10 mouse cellular contexts compared by ENCODE assay signal in the genomic region with DNA sequence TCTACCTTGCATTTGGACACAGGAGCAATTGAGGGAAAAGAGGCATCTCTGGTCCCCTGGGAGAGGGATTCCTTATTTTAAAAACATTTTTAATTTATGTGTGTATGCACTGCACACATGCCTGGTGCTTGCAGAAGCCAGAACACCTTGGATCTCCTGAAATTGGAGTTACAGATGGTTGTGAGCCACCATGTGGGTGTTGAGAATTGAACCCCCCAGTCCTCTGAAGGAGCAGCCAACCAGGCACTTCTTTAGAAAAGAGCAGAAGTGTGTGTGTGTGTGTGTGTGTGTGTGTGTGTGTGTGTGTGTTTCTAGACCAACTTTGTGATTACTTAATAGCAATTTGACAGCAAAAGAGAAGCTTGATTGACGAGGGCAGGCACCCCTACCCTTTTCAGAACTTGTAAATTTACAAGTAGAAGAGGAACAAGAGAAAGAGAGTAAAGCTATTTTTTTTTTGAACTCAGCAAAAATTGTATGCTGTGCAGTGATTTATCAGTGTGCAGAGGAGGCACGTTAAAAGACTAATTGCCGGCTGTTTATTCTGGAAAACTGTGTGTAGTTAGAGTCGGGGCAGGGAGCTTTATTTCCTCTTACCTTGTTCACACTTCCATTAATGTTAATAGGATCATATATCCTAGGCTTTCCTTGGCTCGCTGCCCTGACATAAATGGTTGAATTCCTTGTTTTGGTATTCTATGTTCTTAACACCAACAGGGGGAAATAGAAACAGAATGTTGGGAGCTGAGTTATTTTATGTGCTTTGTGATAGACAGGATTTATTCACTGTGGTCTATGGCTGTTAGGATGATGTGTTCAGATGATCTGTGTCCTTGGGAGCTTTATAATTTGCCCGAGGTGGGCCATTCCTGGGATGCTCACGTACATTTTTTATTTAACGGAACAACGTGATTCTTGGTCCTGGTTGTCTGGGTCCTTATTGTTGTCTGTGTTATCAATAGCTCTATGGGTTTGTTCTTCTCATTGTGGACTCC. TPM values are rescaled to one million over a fixed set of nuclear protein-coding genes. Genes with fewer than 3 reads are reported as not detected.
DNase-seq lines count a peak whose midpoint lies in the region; ATAC-seq and TF ChIP-seq lines count a peak whose summit lies in the region.
"Had no signal": no experiment of that assay in that cellular context is flagged by ENCODE, and none has a peak within 500 bp of the region (broad histone marks: within the 10 kb centered on the region; RNA-seq: fewer than 3 reads in every experiment).

No protein-coding gene starts in this region.

- H3K4me1 ChIP-seq in hindbrain, embryonic 16.5 days (ENCODE audit: control insufficient read depth, insufficient read depth, low read depth, low read length), result no peaks in the 10 kb centered on the region; the same call in 1 of the 2 replicates
- peaks cover 9% of the 10 kb centered on the region; the same call in 1 of the 2 replicates for H3K4me1 ChIP-seq in hindbrain, embryonic 14.5 days (replicated peaks; ENCODE audit: control insufficient read depth, insufficient read depth, low read length)
- H3K4me1 ChIP-seq in limb, embryonic 12.5 days (replicated peaks), result peaks cover 22% of the 10 kb centered on the region
- H3K4me1 ChIP-seq in limb, embryonic 10.5 days, result peaks cover 15% of the 10 kb centered on the region
- H3K4me1 ChIP-seq in neural tube, embryonic 13.5 days (replicated peaks), result peaks cover 41% of the 10 kb centered on the region
- no peaks in the 10 kb centered on the region for H3K4me1 ChIP-seq in hindbrain, postnatal 0 days (ENCODE audit: insufficient read depth, low read length)
- H3K4me1 ChIP-seq: midbrain, embryonic 12.5 days had no signal

- no peak for TF ChIP-seq CTCF in hindbrain, postnatal 0 days (IDR thresholded peaks at IDR 0.05; ENCODE audit: low read depth)

- no peaks in the 10 kb centered on the region for H3K9me3 ChIP-seq in hindbrain, embryonic 16.5 days (ENCODE audit: control insufficient read depth, low read length)
- H3K9me3 ChIP-seq in hindbrain, embryonic 14.5 days (ENCODE audit: control insufficient read depth, low read length), result no peaks in the 10 kb centered on the region
- no peaks in the 10 kb centered on the region for H3K9me3 ChIP-seq in limb, embryonic 12.5 days
- H3K9me3 ChIP-seq in limb, embryonic 10.5 days (replicated peaks), result no peaks in the 10 kb centered on the region
- H3K9me3 ChIP-seq in neural tube, embryonic 13.5 days, result no peaks in the 10 kb centered on the region
- no peaks in the 10 kb centered on the region for H3K9me3 ChIP-seq in hindbrain, postnatal 0 days (ENCODE audit: low read length)
- H3K9me3 ChIP-seq: midbrain, embryonic 12.5 days had no signal

- no peak overlapping the region for H3K9ac ChIP-seq in hindbrain, embryonic 16.5 days (ENCODE audit: low read depth, low read length)
- H3K9ac ChIP-seq in hindbrain, embryonic 14.5 days, result no peak overlapping the region
- H3K9ac ChIP-seq in limb, embryonic 12.5 days (replicated peaks), result no peak overlapping the region
- H3K9ac ChIP-seq in neural tube, embryonic 13.5 days, result no peak overlapping the region
- no peak overlapping the region for H3K9ac ChIP-seq in hindbrain, postnatal 0 days (replicated peaks; ENCODE audit: low read length)
- H3K9ac ChIP-seq: midbrain, embryonic 12.5 days had no signal

- no peak for DNase-seq in hindbrain, embryonic 14.5 days (ENCODE audit: low spot score)
- DNase-seq in limb, embryonic 10.5 days (ENCODE audit: low spot score), result no peak
- DNase-seq in left cerebral cortex, postnatal 25 days (ENCODE audit: low spot score in 2 of 2), result peak; percentile 47 to 77
- no peak for DNase-seq in hindbrain, postnatal 0 days (ENCODE audit: low spot score)
- DNase-seq: kidney, adult 11 months; thymus, adult 2 months had no signal

- 0 out of 2 replicates have a peak, but pooled peaks have one; percentile 27 for ATAC-seq in hindbrain, embryonic 16.5 days
- no peak for ATAC-seq in hindbrain, embryonic 14.5 days (ENCODE audit: low FRiP score)
- ATAC-seq in limb, embryonic 12.5 days (ENCODE audit: insufficient number of reproducible peaks, insufficient read depth, low FRiP score, low TSS enrichment, low read depth), result 0 out of 2 replicates have a peak, but pooled peaks have one; percentile 47
- ATAC-seq in neural tube, embryonic 13.5 days (ENCODE audit: low read depth), result peak; percentile 52
- no peak for ATAC-seq in hindbrain, postnatal 0 days

- H3K36me3 ChIP-seq in hindbrain, embryonic 16.5 days (ENCODE audit: control insufficient read depth, insufficient read depth, low read length), result no peaks in the 10 kb centered on the region
- no peaks in the 10 kb centered on the region for H3K36me3 ChIP-seq in hindbrain, embryonic 14.5 days (replicated peaks; ENCODE audit: control insufficient read depth, insufficient read depth)
- H3K36me3 ChIP-seq in limb, embryonic 12.5 days, result no peaks in the 10 kb centered on the region
- H3K36me3 ChIP-seq in limb, embryonic 10.5 days, result no peaks in the 10 kb centered on the region
- no peaks in the 10 kb centered on the region for H3K36me3 ChIP-seq in neural tube, embryonic 13.5 days
- H3K36me3 ChIP-seq in hindbrain, postnatal 0 days (ENCODE audit: insufficient read depth, low read length), result no peaks in the 10 kb centered on the region
- H3K36me3 ChIP-seq: midbrain, embryonic 12.5 days had no signal

- H3K27ac ChIP-seq in hindbrain, embryonic 16.5 days (ENCODE audit: low read depth, low read length), result no peak overlapping the region
- no peak overlapping the region for H3K27ac ChIP-seq in hindbrain, embryonic 14.5 days
- no peak overlapping the region for H3K27ac ChIP-seq in limb, embryonic 12.5 days
- no peak overlapping the region for H3K27ac ChIP-seq in limb, embryonic 10.5 days
- H3K27ac ChIP-seq in neural tube, embryonic 13.5 days (replicated peaks), result peak overlapping the region; percentile 59
- no peak overlapping the region for H3K27ac ChIP-seq in hindbrain, postnatal 0 days
- H3K27ac ChIP-seq: midbrain, embryonic 12.5 days had no signal

- H3K27me3 ChIP-seq in hindbrain, embryonic 16.5 days (replicated peaks; ENCODE audit: control insufficient read depth, insufficient read depth, low read length), result no peaks in the 10 kb centered on the region
- H3K27me3 ChIP-seq in hindbrain, embryonic 14.5 days (ENCODE audit: control insufficient read depth, insufficient read depth, low read length), result no peaks in the 10 kb centered on the region
- peaks cover 3% of the 10 kb centered on the region; the same call in 1 of the 2 replicates for H3K27me3 ChIP-seq in limb, embryonic 12.5 days
- H3K27me3 ChIP-seq in limb, embryonic 10.5 days (ENCODE audit: low read depth, poor library complexity, severe bottlenecking), result no peaks in the 10 kb centered on the region
- H3K27me3 ChIP-seq in neural tube, embryonic 13.5 days, result no peaks in the 10 kb centered on the region
- H3K27me3 ChIP-seq in hindbrain, postnatal 0 days (ENCODE audit: insufficient read depth, low read length), result no peaks in the 10 kb centered on the region
- H3K27me3 ChIP-seq: midbrain, embryonic 12.5 days had no signal

- H3K4me2 ChIP-seq in hindbrain, embryonic 16.5 days (ENCODE audit: low read length), result no peak overlapping the region
- no peak overlapping the region for H3K4me2 ChIP-seq in hindbrain, embryonic 14.5 days (replicated peaks)
- H3K4me2 ChIP-seq in limb, embryonic 12.5 days, result no peak overlapping the region
- H3K4me2 ChIP-seq in neural tube, embryonic 13.5 days, result 0 out of 2 replicates have a peak overlapping the region, but pooled peaks have one; percentile 11
- no peak overlapping the region for H3K4me2 ChIP-seq in hindbrain, postnatal 0 days (ENCODE audit: low read depth, low read length)
- H3K4me2 ChIP-seq: midbrain, embryonic 12.5 days had no signal

- 51% methylated on average over 9 of the region's 9 CpGs for WGBS in hindbrain, embryonic 16.5 days
- WGBS in hindbrain, embryonic 14.5 days, result 44% methylated on average over 9 of the region's 9 CpGs
- WGBS in limb, embryonic 12.5 days, result 41% methylated on average over 9 of the region's 9 CpGs
- 70% methylated on average over 9 of the region's 9 CpGs for WGBS in limb, embryonic 10.5 days
- 41% methylated on average over 9 of the region's 9 CpGs for WGBS in neural tube, embryonic 13.5 days
- WGBS in hindbrain, postnatal 0 days, result 55% methylated on average over 9 of the region's 9 CpGs

- intact Hi-C loops in left cerebral cortex, postnatal 25 days (cut with DNase I), result no loop called here

- no peak overlapping the region for H3K4me3 ChIP-seq in hindbrain, embryonic 16.5 days (ENCODE audit: low read length)
- no peak overlapping the region for H3K4me3 ChIP-seq in hindbrain, embryonic 14.5 days (replicated peaks; ENCODE audit: low read length)
- H3K4me3 ChIP-seq in limb, embryonic 12.5 days (replicated peaks), result no peak overlapping the region
- no peak overlapping the region for H3K4me3 ChIP-seq in limb, embryonic 10.5 days
- H3K4me3 ChIP-seq in neural tube, embryonic 13.5 days, result no peak overlapping the region
- H3K4me3 ChIP-seq in hindbrain, postnatal 0 days (ENCODE audit: low read length), result no peak overlapping the region
- H3K4me3 ChIP-seq: midbrain, embryonic 12.5 days had no signal

RNA-seq across cellular contexts. Expression of a gene that starts 25.0 kb away (rescaled TPM):
- 22.1 and 24.7 TPM in 2 replicates for polyA plus RNA-seq in hindbrain, embryonic 16.5 days (2015; fragmentation: Nextera tagmentation; extraction: Ambion mirVana)
- 24.2 and 29.6 TPM in 2 replicates for polyA plus RNA-seq in hindbrain, embryonic 14.5 days (2014; fragmentation: Nextera tagmentation; extraction: Ambion mirVana)
- polyA plus RNA-seq in limb, embryonic 12.5 days (2016; fragmentation: Nextera tagmentation; extraction: Ambion mirVana), result 11.8 and 18.0 TPM in 2 replicates
- 9.3 and 11.2 TPM in 2 replicates for polyA plus RNA-seq in limb, embryonic 10.5 days (2016; fragmentation: Nextera tagmentation; extraction: Ambion mirVana)
- total RNA-seq in left cerebral cortex, postnatal 25 days (2021), result 10 to 100 TPM; 40.4 to 41.8 TPM
- polyA plus RNA-seq in neural tube, embryonic 13.5 days (2015; fragmentation: Nextera tagmentation; extraction: Ambion mirVana), result 23.8 and 29.1 TPM in 2 replicates
- 33.2 and 37.0 TPM in 2 replicates for total RNA-seq in hindbrain, postnatal 0 days (2014; rRNA removed)
- polyA plus RNA-seq in hindbrain, postnatal 0 days (2015; fragmentation: Nextera tagmentation; extraction: Ambion mirVana), result 17.8 and 21.8 TPM in 2 replicates

Comparison
In these comparisons a context has a peak if more than half of its experiments do, and no peak if none do; other contexts are left out.
1. ATAC-seq: peak in hindbrain, embryonic 16.5 days (single experiment), limb, embryonic 12.5 days (single experiment) and neural tube, embryonic 13.5 days (single experiment); none in hindbrain, embryonic 14.5 days (single experiment) and hindbrain, postnatal 0 days (single experiment).
2. DNase-seq: peak in left cerebral cortex, postnatal 25 days (2 of 2); none in hindbrain, embryonic 14.5 days (single experiment), limb, embryonic 10.5 days (single experiment) and hindbrain, postnatal 0 days (single experiment).